Mouse (Mus musculus) neural tube, embryonic 14.5 days (tissue): ENCODE results near the gene Ccdc18. TPM values are rescaled to one million over a fixed set of nuclear protein-coding genes. Genes with fewer than 3 reads are reported as not detected.

Source experiments
- ATAC-seq: fragments of 200-750 bp; cut with Nextera tagmentation; 2 replicates; pipeline ENCODE4 v1.8.0; 2017; ENCODE audit warnings: low read depth, mild to moderate bottlenecking, moderate TSS enrichment, moderate library complexity
- H3K27ac ChIP-seq: fragments of 300-500 bp; sonication (generic); 2 replicates; pipeline ENCODE4 v1.5.1; 2014; ENCODE audit warnings: low read depth, mild to moderate bottlenecking, control low read depth, low read length, moderate library complexity, mixed read lengths
- H3K27me3 ChIP-seq: fragments of 300-500 bp; sonication (generic); 2 replicates; pipeline ENCODE4 v1.6.1; 2014; ENCODE audit warnings: low read length; ENCODE audit not compliant: control insufficient read depth, insufficient read depth
- H3K36me3 ChIP-seq: fragments of 300-500 bp; sonication (generic); 2 replicates; pipeline ENCODE4 v1.6.1; 2014; ENCODE audit warnings: low read length, mixed read lengths; ENCODE audit not compliant: control insufficient read depth, insufficient read depth
- H3K4me1 ChIP-seq: fragments of 300-500 bp; sonication (generic); 2 replicates; pipeline ENCODE4 v1.6.1; 2014; ENCODE audit warnings: low read length; ENCODE audit not compliant: control insufficient read depth, insufficient read depth
- H3K4me2 ChIP-seq: fragments of 300-500 bp; sonication (generic); 2 replicates; pipeline ENCODE4 v1.6.1; 2014; ENCODE audit warnings: mild to moderate bottlenecking, low read depth, low read length, control low read depth
- H3K4me3 ChIP-seq: fragments of 300-500 bp; sonication (generic); 2 replicates; pipeline ENCODE4 v1.5.1; 2014; ENCODE audit warnings: low read depth, low read length, control low read depth, mixed read lengths
- H3K9ac ChIP-seq: fragments of 300-500 bp; sonication (generic); replicated peaks from 2 replicates; pipeline ENCODE4 v1.6.1; 2014; ENCODE audit warnings: low read depth, mild to moderate bottlenecking, control low read depth, low read length, mixed read lengths
- H3K9me3 ChIP-seq: fragments of 300-500 bp; sonication (generic); 2 replicates; pipeline ENCODE4 v1.6.1; 2016; ENCODE audit warnings: low read length; ENCODE audit not compliant: control insufficient read depth
- WGBS: fragments of 180-500 bp; shearing (Covaris S2); extraction: QIAGEN DNeasy Blood & Tissue Kit; methylation state at CpG from one replicate; pipeline ENCODE4 v1.1.7; 2014; 5-methylcytosine and 5-hydroxymethylcytosine counted together
- polyA plus RNA-seq: library from polyadenylated mRNA; unstranded; fragments of >200 nt; fragmentation: Nextera tagmentation; extraction: Ambion mirVana; gene quantifications from 2 replicates; pipeline ENCODE4 v1.2.1, GENCODE M21; 2014

Ccdc18 gene
- polyA plus RNA-seq, 1 experiment from 2014 or later: 2.2 TPM

GRCm38 (mm10) chr5:108131849-108132440, 730 bp upstream of the Ccdc18 start:
- Histone ChIP-seq H3K9ac (peak overlapping the region; percentile 70), H3K27me3 (no peaks in the 10 kb centered on the region), H3K36me3 (peaks cover 4% of the 10 kb centered on the region; the same call in 1 of the 2 replicates), H3K9me3 (no peaks in the 10 kb centered on the region), H3K4me2 (peak overlapping the region; percentile 72), H3K27ac (peak overlapping the region; percentile 79), H3K4me1 (peaks cover 14% of the 10 kb centered on the region; the same call in 1 of the 2 replicates), H3K4me3 (peak overlapping the region; percentile 91)
- WGBS: under 1% methylated on average over 32 of the region's 32 CpGs
- no peak; the same call in 1 of the 2 replicates for ATAC-seq

- H3K4me3 ChIP-seq: no peak overlapping the region
- 94% methylated on average over 1 of the region's 1 CpGs for WGBS
- no peak overlapping the region for H3K9ac ChIP-seq
Measured at GRCm38 (mm10) chr5:108152592-108152991, 19.9 kb downstream of the Ccdc18 start.

DNA sequence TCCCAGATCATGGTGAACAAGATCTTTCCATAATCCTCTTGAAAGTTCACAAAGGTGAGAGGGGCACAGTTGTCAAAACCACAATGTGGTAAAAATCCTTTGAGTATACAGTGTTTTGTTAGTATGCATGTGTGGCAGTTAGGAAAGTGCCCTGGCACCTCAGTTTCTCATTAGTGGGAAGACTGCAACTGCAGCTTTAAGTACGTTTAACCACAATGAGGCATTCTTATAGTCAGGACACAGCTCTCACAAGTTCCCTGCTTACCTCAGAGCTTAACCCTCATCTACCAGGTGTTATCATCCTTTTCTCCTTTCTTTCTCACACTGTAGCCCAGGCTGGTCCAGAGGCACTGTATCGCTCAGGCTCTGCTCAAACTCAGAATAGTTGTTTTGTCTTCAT, 28.1 kb downstream of the Ccdc18 start:
- no peak overlapping the region for H3K27ac ChIP-seq
- no peaks in the 10 kb centered on the region for H3K36me3 ChIP-seq
- WGBS: 86% methylated on average over 2 of the region's 2 CpGs
- H3K4me1 ChIP-seq: no peaks in the 10 kb centered on the region
- H3K9ac ChIP-seq: no peak overlapping the region
- H3K4me3 ChIP-seq: no peak overlapping the region
- no peaks in the 10 kb centered on the region for H3K9me3 ChIP-seq
- no peak overlapping the region for H3K4me2 ChIP-seq
- no peak for ATAC-seq
- H3K27me3 ChIP-seq: no peaks in the 10 kb centered on the region

More at GRCm38 (mm10) chr5:108152592-108152991, 19.9 kb downstream of the Ccdc18 start:
- no peak for ATAC-seq
- Histone ChIP-seq H3K9me3 (no peaks in the 10 kb centered on the region), H3K4me1 (no peaks in the 10 kb centered on the region), H3K27ac (no peak overlapping the region), H3K27me3 (no peaks in the 10 kb centered on the region), H3K4me2 (no peak overlapping the region), H3K36me3 (no peaks in the 10 kb centered on the region)

DNA sequence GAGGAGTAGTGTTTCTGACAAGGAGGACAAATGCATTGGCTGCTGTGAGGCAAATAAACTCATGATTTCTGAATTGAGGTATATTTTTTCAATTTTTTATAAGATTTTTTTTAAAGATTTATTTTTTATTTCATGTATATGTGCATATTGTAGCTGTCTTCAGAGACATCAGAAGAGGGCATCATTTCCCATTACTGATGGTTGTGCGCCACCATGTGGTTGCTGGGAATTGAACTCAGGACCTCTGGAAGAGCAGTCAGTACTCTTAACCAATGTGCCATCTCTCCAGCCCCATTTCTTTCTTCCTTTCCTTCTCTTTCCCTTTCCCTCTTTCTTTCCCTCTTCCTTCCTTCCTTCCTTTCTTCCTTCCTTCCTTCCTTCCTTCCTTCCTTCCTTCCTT, 31.0 kb downstream of the Ccdc18 start:
- Histone ChIP-seq H3K27ac (no peak overlapping the region), H3K9ac (no peak overlapping the region), H3K4me1 (no peaks in the 10 kb centered on the region), H3K36me3 (no peaks in the 10 kb centered on the region), H3K9me3 (no peaks in the 10 kb centered on the region), H3K27me3 (no peaks in the 10 kb centered on the region), H3K4me3 (no peak overlapping the region), H3K4me2 (no peak overlapping the region)
- 24% methylated on average over 1 of the region's 1 CpGs for WGBS
- ATAC-seq: no peak

DNA sequence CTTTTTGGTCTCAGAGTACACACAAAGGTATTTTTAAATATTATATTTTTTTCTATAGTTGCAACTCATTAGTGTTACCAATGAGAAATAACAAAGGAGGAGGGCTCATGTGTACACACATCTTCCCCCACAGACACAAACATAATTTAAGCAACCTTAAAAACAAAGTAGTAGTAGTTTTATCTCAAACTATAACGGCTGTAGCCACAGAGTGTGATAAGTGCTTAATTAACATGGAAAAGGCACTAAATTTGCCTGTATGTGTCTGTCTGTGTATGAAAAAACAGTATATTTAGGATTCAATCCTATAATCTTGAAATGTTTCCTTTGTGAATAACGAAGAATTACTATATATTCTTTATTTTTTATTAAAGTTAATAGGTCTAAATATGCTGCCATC, 51.4 kb downstream of the Ccdc18 start:
- 91% methylated on average over 2 of the region's 2 CpGs for WGBS
- Histone ChIP-seq H3K4me3 (no peak overlapping the region), H3K4me2 (no peak overlapping the region)

DNA sequence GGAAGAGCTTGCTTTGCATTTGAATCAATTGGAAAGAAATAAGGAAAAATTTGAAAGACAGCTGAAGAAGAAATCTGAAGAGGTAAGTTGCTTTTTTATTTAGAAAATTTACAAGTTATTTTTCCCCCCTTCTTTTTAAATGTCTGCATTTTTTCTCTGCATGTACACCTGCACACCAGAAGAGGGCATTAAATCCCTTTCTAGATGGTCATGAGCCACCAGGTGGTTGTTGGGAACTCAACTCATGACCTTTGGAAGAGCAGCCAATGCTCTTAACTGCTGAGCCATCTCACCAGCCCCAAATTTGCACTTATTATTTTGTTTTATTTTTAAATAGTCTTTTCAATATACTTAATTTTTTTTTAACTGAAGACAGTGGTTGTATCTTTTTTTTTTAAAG, 56.3 kb downstream of the Ccdc18 start:
- Histone ChIP-seq H3K4me3 (no peak overlapping the region), H3K27me3 (no peaks in the 10 kb centered on the region), H3K9ac (no peak overlapping the region), H3K4me2 (no peak overlapping the region), H3K9me3 (no peaks in the 10 kb centered on the region), H3K4me1 (no peaks in the 10 kb centered on the region), H3K27ac (no peak overlapping the region), H3K36me3 (no peaks in the 10 kb centered on the region)
- ATAC-seq: no peak

More for the DNA sequence above, 51.4 kb downstream of the Ccdc18 start:
- no peak for ATAC-seq
- Histone ChIP-seq H3K9me3 (no peaks in the 10 kb centered on the region), H3K27ac (no peak overlapping the region), H3K9ac (no peak overlapping the region), H3K27me3 (no peaks in the 10 kb centered on the region), H3K4me1 (no peaks in the 10 kb centered on the region), H3K36me3 (no peaks in the 10 kb centered on the region)

GRCm38 (mm10) chr5:108206008-108206407, 73.3 kb downstream of the Ccdc18 start:
- Histone ChIP-seq H3K4me3 (no peak overlapping the region), H3K27ac (no peak overlapping the region), H3K4me1 (no peaks in the 10 kb centered on the region), H3K9ac (no peak overlapping the region), H3K9me3 (no peaks in the 10 kb centered on the region), H3K36me3 (no peaks in the 10 kb centered on the region), H3K27me3 (no peaks in the 10 kb centered on the region), H3K4me2 (no peak overlapping the region)
- ATAC-seq: no peak

- Histone ChIP-seq H3K27ac (no peak overlapping the region), H3K4me2 (no peak overlapping the region), H3K4me1 (no peaks in the 10 kb centered on the region), H3K36me3 (no peaks in the 10 kb centered on the region), H3K27me3 (no peaks in the 10 kb centered on the region), H3K9ac (no peak overlapping the region), H3K9me3 (no peaks in the 10 kb centered on the region), H3K4me3 (no peak overlapping the region)
- no peak for ATAC-seq
- WGBS: 95% methylated on average over 4 of the region's 4 CpGs
Measured at GRCm38 (mm10) chr5:108211512-108211911, 78.8 kb downstream of the Ccdc18 start.

GRCm38 (mm10) chr5:108214928-108215327, 82.3 kb downstream of the Ccdc18 start:
- no peak overlapping the region for H3K27ac ChIP-seq
- H3K27me3 ChIP-seq: no peaks in the 10 kb centered on the region
- H3K9me3 ChIP-seq: no peaks in the 10 kb centered on the region
- no peaks in the 10 kb centered on the region for H3K4me1 ChIP-seq
- no peak overlapping the region for H3K4me3 ChIP-seq
- 93% methylated on average over 2 of the region's 2 CpGs for WGBS
- no peak overlapping the region for H3K9ac ChIP-seq
- no peaks in the 10 kb centered on the region for H3K36me3 ChIP-seq
- H3K4me2 ChIP-seq: no peak overlapping the region
- ATAC-seq: no peak
